Mouse (Mus musculus) left cerebral cortex, postnatal 36 days (tissue): Measurements from ENCODE around the gene Majin. TPM values are rescaled to one million over a fixed set of nuclear protein-coding genes. Genes with fewer than 3 reads are reported as not detected.

Source experiments
- microRNA-seq: library from miRNA; unstranded; fragments of <30 nt; microRNA quantifications from one replicate; pipeline ENCODE4 v1.2.0, GENCODE M21; 2022
- total RNA-seq, 2 experiments: library from RNA; stranded (reverse); gene quantifications; 2 replicates each; pipeline ENCODE4 v1.2.3; 2021

Majin gene
- total RNA-seq, 2 experiments from 2014 or later: 0.32 TPM; not detected in 1

Small RNAs within 50 kb of the gene (microRNA-seq; reads per million reads assigned to microRNA genes)
- gene Mir192: 12.4 reads per million, percentile 32 among the genes with 10 or more reads in this experiment
- gene Mir194-2: 23.3 reads per million, percentile 41 among the genes with 10 or more reads in this experiment

Other genes with a start within 250 kb of the Majin start
- gene Pola2, start 220.2 kb upstream of the Majin start, total RNA-seq: 1 to 10 TPM; 4.6 to 5.5 TPM
- not detected for gene Slc22a20, start 198.2 kb upstream of the Majin start, total RNA-seq
- 10 to 100 TPM; 19.6 to 20.9 TPM for gene Capn1, start 168.5 kb upstream of the Majin start, total RNA-seq
- 10 to 100 TPM; 40.8 to 51.8 TPM for gene Syvn1, start 137.8 kb upstream of the Majin start, total RNA-seq
- gene Mrpl49, start 126.6 kb upstream of the Majin start, total RNA-seq: 10 to 100 TPM; 40.5 to 45.1 TPM
- 100 to 1,000 TPM; 637 to 694 TPM for gene Fau, start 126.5 kb upstream of the Majin start, total RNA-seq
- 10 to 100 TPM; 35.5 to 40.7 TPM for gene Znhit2, start 123.2 kb upstream of the Majin start, total RNA-seq
- gene Tm7sf2, start 116.0 kb upstream of the Majin start, total RNA-seq: 10 to 100 TPM; 28.2 to 29.1 TPM
- gene Vps51, start 107.2 kb upstream of the Majin start, total RNA-seq: 10 to 100 TPM; 83.9 to 87.0 TPM
- not detected for gene Tmem262, start 104.4 kb upstream of the Majin start, total RNA-seq
- under 1 TPM; 0.72 to 0.84 TPM for gene Gm28374, start 102.1 kb upstream of the Majin start, total RNA-seq
- 10 to 100 TPM; 36.9 to 41.3 TPM for gene Zfpl1, start 99.4 kb upstream of the Majin start, total RNA-seq
- not detected for gene Cdca5, start 99.4 kb upstream of the Majin start, total RNA-seq
- not detected for gene AC131692.1, start 90.0 kb upstream of the Majin start, total RNA-seq
- under 1 TPM in 1 of 2 experiments, not detected in 1; 0.20 TPM for gene Naaladl1, start 78.6 kb upstream of the Majin start, total RNA-seq
- 10 to 100 TPM; 18.3 to 27.5 TPM for gene Sac3d1, start 65.7 kb upstream of the Majin start, total RNA-seq
- 10 to 100 TPM; 43.7 to 43.8 TPM for gene Snx15, start 56.1 kb upstream of the Majin start, total RNA-seq
- under 1 TPM; 0.30 to 0.72 TPM for gene Batf2, start 43.4 kb upstream of the Majin start, total RNA-seq
- 10 to 100 TPM; 73.3 to 87.5 TPM for gene Arl2, start 42.8 kb upstream of the Majin start, total RNA-seq
- not detected for gene Gpha2, start 42.0 kb downstream of the Majin start, total RNA-seq
- gene Ppp2r5b, start 51.5 kb downstream of the Majin start, total RNA-seq: 100 to 1,000 TPM; 160 to 173 TPM
- gene Atg2a, start 57.3 kb downstream of the Majin start, total RNA-seq: 10 to 100 TPM; 32.3 to 39.4 TPM
- 10 to 100 TPM; 38.2 to 42.2 TPM for gene Ehd1, start 92.3 kb downstream of the Majin start, total RNA-seq
- 1 to 10 TPM; 3.3 to 3.4 TPM for gene Cdc42bpg, start 122.1 kb downstream of the Majin start, total RNA-seq
- gene Men1, start 150.6 kb downstream of the Majin start, total RNA-seq: 10 to 100 TPM; 67.5 to 73.7 TPM
- 100 to 1,000 TPM in 1 of 2 experiments, 10 to 100 TPM in 1; 93.5 to 107 TPM for gene Map4k2, start 156.7 kb downstream of the Majin start, total RNA-seq
- 100 to 1,000 TPM; 158 to 227 TPM for gene Sf1, start 179.3 kb downstream of the Majin start, total RNA-seq
- gene Pygm, start 200.0 kb downstream of the Majin start, total RNA-seq: 10 to 100 TPM; 29.2 to 33.3 TPM
- 10 to 100 TPM; 47.5 to 72.6 TPM for gene Rasgrp2, start 215.0 kb downstream of the Majin start, total RNA-seq
- gene Nrxn2, start 234.3 kb downstream of the Majin start, total RNA-seq: 100 to 1,000 TPM; 635 to 658 TPM